Mouse (Mus musculus) urinary bladder, adult 18-20 months (tissue): ENCODE data around the gene Mybph.
A peak's percentile ranks its signal among the peaks of the same experiment; 100 is the strongest.
"Not testable (repeated sequence)": the region's sequence is repeated elsewhere in the genome, so short reads cannot be mapped to it uniquely, and the experiment has no call there.

ENCODE experiments used
- DNase-seq, 2 experiments: peaks; one replicate each; pipeline ENCODE4 v3.0.0; 2022; ENCODE audit warnings: low spot score in 2 of 2, mixed read lengths in 2 of 2

The Mybph gene

GRCm38 (mm10) chr1:134232778-134233531 is 39.7 kb downstream of the Mybph start:
- peak; percentile 69 to 79 for DNase-seq

- DNase-seq = no peak
These were observed 40.6 kb downstream of the Mybph start for GRCm38 (mm10) chr1:134233681-134234454.

DNA sequence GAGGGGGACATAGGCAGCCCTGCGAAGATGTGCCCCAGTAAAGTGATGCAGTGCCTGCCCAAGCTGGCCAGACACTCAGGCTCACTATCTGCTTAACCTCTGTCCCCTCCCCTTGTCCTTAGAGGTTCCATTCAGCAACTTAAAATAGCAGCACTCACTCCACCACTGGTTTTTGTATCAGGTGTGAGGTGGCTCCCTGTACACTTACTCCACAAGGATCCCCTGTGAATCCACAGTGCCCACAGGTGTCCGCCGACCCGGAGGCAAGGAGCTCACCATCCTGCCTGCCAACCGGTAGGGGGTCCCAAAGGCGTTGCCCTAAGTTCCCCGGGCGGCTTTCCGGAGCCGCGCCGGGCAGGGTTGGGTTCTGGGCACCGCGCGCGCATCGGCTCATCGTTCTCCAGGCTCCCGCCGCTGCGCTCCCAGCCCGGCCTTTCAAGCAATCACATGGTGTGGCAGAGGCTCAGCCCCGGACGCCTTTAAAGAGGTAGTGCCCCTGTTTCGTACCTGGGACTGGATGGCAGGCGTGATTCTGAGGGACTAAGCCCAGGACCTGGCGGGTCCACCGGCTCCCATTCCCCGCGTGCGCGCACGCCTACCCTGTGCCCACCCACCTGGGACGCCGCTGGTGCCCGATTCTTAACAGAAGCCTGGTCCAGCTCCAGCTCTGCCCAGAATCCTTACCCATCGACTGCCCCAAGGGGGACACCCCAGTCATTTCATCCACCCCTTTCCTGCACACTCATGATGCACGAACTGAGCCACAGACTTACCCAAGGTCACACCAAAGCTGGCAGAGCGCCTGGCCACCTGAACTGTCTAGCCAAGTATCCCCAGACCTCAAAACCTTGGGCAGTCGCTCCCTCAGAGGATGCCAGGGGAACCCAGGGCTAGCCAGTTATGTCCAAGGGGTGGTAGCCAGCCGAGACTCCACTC is 41.5 kb downstream of the Mybph start:
- peak in 1 of 2 experiments; percentile 50 for DNase-seq

- no peak for DNase-seq
These were observed 42.2 kb downstream of the Mybph start, which contains the start of gene Adora1 for GRCm38 (mm10) chr1:134235391-134235921. Gene Adora1, minus strand, starts transcription at chr1:134235431.

- no peak for DNase-seq
These were observed 42.9 kb downstream of the Mybph start for GRCm38 (mm10) chr1:134236142-134236541.

GRCm38 (mm10) chr1:134237438-134237837 is 44.2 kb downstream of the Mybph start:
- DNase-seq = no peak

DNA sequence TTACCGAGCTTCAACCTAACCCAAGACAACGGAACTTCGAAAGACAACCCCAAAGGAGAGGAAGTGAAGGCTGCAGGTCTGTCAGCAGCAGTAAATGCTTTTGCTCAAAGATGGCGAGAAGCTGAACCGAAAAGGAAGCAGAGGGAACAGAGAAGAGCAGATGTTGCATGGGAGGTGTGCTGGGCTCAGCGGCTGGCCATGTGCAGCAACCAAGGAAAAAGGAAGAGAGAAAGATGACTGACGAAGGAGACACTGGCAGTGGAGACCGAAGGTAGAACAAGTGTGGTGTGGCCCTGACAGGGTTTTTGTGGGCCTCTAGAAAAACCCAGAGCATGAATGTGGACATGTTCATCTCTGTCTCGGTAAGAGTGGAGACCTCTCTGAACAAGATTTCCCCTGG is 47.5 kb downstream of the Mybph start:
- no peak for DNase-seq

DNA sequence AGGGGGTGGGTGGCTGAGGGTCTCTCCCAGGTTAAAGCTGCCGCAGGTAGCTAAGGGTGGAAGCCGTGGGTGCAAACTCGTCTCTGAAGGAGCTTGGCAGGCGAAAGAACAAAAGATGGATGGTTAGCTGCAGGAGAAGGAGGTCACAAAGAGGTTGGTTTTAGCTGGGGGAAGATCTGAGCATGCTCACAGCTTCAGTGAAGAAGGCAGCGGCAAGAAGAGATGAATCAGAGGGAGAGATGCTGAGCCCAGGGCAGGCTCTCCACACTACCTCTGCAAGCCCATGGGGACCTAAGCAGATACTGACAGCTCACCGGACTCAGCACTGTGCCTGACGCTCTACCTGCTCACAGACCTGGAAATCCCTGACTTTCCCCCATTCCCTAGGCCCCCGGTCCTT is 48.0 kb downstream of the Mybph start:
- no peak for DNase-seq

- DNase-seq = no peak
These were observed 49.0 kb downstream of the Mybph start for GRCm38 (mm10) chr1:134242286-134242685.

DNA sequence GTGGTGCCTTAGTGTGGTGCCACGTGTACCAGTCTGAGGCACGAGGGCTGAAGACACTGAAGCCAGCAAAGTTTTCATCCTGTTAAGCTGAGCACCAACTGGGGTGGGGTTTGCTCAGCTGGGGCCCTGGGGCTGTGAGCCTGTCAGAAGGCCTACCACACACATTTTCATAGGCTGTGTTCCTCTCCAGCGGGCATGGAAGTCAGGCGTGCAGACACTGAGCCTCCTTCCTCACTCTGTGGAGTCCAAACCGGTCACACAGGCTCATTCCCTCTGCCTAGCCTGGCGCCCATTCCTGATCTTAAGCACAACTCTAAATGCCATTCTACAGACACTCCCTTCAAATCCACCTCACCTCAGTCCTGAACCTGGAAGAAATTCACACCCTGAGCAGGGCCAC is 50.3 kb downstream of the Mybph start:
- no peak for DNase-seq

- DNase-seq = peak; percentile 86 to 95
These were observed 51.0 kb downstream of the Mybph start for GRCm38 (mm10) chr1:134243948-134244914.

DNA sequence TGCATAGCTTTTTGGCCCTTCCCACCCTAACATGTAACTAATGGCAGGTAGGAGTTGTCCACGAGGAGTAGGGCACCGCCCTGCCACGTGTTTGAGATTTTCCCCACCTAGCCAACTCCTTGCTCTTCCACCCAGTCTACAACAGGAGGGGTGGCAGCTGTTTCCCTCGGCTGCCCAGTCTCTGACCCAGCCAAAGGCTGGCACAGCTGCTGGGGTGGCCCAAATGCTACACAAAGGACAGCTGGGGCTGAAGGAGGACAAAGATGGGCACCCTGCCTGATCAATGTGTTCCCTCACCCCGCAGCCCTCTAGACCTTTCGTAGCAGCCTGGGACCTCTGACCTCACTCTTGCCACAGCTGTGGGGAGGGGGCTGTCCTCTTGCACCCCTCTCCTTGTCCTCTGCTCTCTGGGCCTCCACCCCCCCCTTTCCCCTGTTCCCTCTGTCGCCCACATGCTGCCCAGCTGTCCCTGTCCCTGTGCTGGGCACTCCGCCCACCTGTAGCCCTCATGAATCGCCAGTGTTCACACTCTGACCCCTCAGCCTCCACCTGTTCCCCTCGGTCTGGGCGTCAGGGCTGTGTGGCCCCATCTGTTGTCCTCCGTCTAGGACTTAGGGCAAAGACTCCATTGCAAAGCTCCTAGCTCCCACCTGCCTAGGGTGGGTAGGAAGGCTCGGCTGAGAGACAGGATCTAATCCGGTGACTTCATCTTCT is 51.9 kb downstream of the Mybph start:
- no peak for DNase-seq

- DNase-seq = no peak
These were observed 53.3 kb downstream of the Mybph start for GRCm38 (mm10) chr1:134246590-134246989.

- not testable (repeated sequence) for DNase-seq
These were observed 56.4 kb downstream of the Mybph start for GRCm38 (mm10) chr1:134249681-134250080.
